Mouse (Mus musculus) forebrain, embryonic 11.5 days (tissue): Measurements from ENCODE around the gene Add2. TPM values are rescaled to one million over a fixed set of nuclear protein-coding genes. Genes with fewer than 3 reads are reported as not detected.
A peak's percentile ranks its signal among the peaks of the same experiment; 100 is the strongest.

Experiments used
- ATAC-seq: fragments of 200-750 bp; cut with Nextera tagmentation; replicated peaks from 2 replicates; pipeline ENCODE4 v1.8.0; 2017; ENCODE audit warnings: moderate TSS enrichment; ENCODE audit not compliant: low FRiP score
- DNase-seq: peaks from one replicate; pipeline ENCODE4 v3.0.0-alpha.2; 2017; ENCODE audit warnings: low spot score
- H3K27ac ChIP-seq: fragments of 300-500 bp; sonication (generic); 2 replicates; pipeline ENCODE4 v1.5.1; 2014; ENCODE audit warnings: low read depth, low read length
- H3K27me3 ChIP-seq: fragments of 300-500 bp; sonication (generic); 2 replicates; pipeline ENCODE4 v1.6.1; 2014; ENCODE audit warnings: mild to moderate bottlenecking, low read length, mixed read lengths; ENCODE audit not compliant: control insufficient read depth, insufficient read depth
- H3K36me3 ChIP-seq: fragments of 300-500 bp; sonication (generic); 2 replicates; pipeline ENCODE4 v1.6.1; 2014; ENCODE audit warnings: mild to moderate bottlenecking, low read length, moderate library complexity, mixed read lengths; ENCODE audit not compliant: control insufficient read depth, insufficient read depth
- H3K4me1 ChIP-seq: fragments of 300-500 bp; sonication (generic); replicated peaks from 2 replicates; pipeline ENCODE4 v1.6.1; 2014; ENCODE audit warnings: low read length, mixed read lengths; ENCODE audit not compliant: control insufficient read depth, insufficient read depth
- H3K4me2 ChIP-seq: fragments of 300-500 bp; sonication (generic); 2 replicates; pipeline ENCODE4 v1.6.1; 2014; ENCODE audit warnings: low read depth, mild to moderate bottlenecking, low read length, moderate library complexity, mixed read lengths; ENCODE audit not compliant: severe bottlenecking
- H3K4me3 ChIP-seq: fragments of 300-500 bp; sonication (generic); 2 replicates; pipeline ENCODE4 v1.5.1; 2014; ENCODE audit warnings: low read depth, low read length
- H3K9ac ChIP-seq: fragments of 300-500 bp; sonication (generic); 2 replicates; pipeline ENCODE4 v1.6.1; 2014; ENCODE audit warnings: low read length
- H3K9me3 ChIP-seq: fragments of 300-500 bp; sonication (generic); 2 replicates; pipeline ENCODE4 v1.6.1; 2016; ENCODE audit warnings: low read length, mixed read lengths; ENCODE audit not compliant: control insufficient read depth
- WGBS: fragments of 180-500 bp; shearing (Covaris S2); extraction: QIAGEN DNeasy Blood & Tissue Kit; methylation state at CpG from one replicate; pipeline ENCODE4 v1.1.7; 2014; 5-methylcytosine and 5-hydroxymethylcytosine counted together
- polyA plus RNA-seq: library from polyadenylated mRNA; unstranded; fragments of >200 nt; fragmentation: Nextera tagmentation; extraction: Ambion mirVana; gene quantifications from 2 replicates; pipeline ENCODE4 v1.2.1, GENCODE M21; 2014

The Add2 gene
- polyA plus RNA-seq, 1 experiment from 2014 or later = 61.0 TPM

DNA sequence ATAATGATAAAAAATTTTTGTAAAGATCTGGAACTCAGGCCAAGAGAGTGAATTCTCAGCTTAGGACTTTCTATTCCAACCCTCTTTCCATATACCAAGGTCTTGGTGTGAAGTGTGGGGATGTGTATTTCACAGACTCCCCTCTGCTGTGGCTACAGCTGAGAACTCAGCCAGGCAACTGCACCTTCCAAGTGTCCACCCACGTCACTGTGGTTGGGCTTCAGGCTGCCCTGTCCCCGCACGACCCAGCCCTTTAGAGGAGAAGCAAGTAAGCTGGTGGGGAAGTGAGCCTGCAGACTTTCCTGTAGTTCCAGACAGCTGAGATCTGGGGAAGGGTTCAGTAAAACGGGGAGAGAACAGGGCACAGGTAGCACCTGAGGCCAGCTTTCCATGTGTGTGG, 68.7 kb downstream of the Add2 start:
- Histone ChIP-seq H3K27me3 (no peaks in the 10 kb centered on the region), H3K4me2 (no peak overlapping the region), H3K4me3 (no peak overlapping the region), H3K9me3 (no peaks in the 10 kb centered on the region), H3K36me3 (no peaks in the 10 kb centered on the region; the same call in 1 of the 2 replicates), H3K4me1 (peaks cover 5% of the 10 kb centered on the region), H3K9ac (no peak overlapping the region), H3K27ac (no peak overlapping the region)
- ATAC-seq (no peak), DNase-seq (no peak)
- WGBS = 73% methylated on average over 4 of the region's 4 CpGs

DNA sequence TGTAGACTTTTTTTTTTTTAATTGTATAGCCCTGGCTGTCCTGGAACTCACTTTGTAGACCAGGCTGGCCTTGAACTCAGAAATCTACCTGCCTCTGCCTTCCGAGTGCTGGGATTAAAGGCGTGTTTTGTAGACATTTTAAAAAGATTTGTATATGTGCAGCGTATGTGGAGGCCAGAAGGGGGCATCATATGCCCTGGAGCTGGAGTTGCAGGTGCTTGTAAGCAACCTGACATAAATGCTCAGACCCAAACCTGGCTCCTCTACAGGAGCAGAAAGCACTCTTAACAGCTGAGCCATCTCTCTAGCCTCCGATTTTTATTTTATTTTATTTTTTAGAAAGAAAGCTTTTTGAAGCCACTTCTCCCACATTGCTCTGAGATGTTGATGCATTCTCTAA, 70.5 kb downstream of the Add2 start:
- no peak overlapping the region for H3K9ac ChIP-seq
- peaks cover 5% of the 10 kb centered on the region for H3K4me1 ChIP-seq
- DNase-seq (no peak), ATAC-seq (no peak)
- 85% methylated on average over 4 of the region's 4 CpGs for WGBS
- H3K4me2 ChIP-seq = no peak overlapping the region
- no peaks in the 10 kb centered on the region; the same call in 1 of the 2 replicates for H3K36me3 ChIP-seq
- H3K9me3 ChIP-seq = no peaks in the 10 kb centered on the region
- no peak overlapping the region for H3K27ac ChIP-seq
- H3K27me3 ChIP-seq = no peaks in the 10 kb centered on the region
- H3K4me3 ChIP-seq = no peak overlapping the region

- no peak for ATAC-seq
These were observed 73.0 kb downstream of the Add2 start for GRCm38 (mm10) chr6:86101451-86101850.

GRCm38 (mm10) chr6:86102874-86103273, 74.4 kb downstream of the Add2 start:
- WGBS = 87% methylated on average over 5 of the region's 5 CpGs
- Histone ChIP-seq H3K4me3 (no peak overlapping the region), H3K27me3 (no peaks in the 10 kb centered on the region), H3K4me1 (peaks cover 5% of the 10 kb centered on the region), H3K4me2 (no peak overlapping the region), H3K27ac (no peak overlapping the region), H3K9ac (no peak overlapping the region), H3K9me3 (no peaks in the 10 kb centered on the region), H3K36me3 (no peaks in the 10 kb centered on the region; the same call in none of the 2 replicates)
- no peak for DNase-seq
- 0 out of 2 replicates have a peak, but pooled peaks have one; percentile 18 for ATAC-seq

More at GRCm38 (mm10) chr6:86101451-86101850, 73.0 kb downstream of the Add2 start:
- no peaks in the 10 kb centered on the region for H3K9me3 ChIP-seq
- H3K9ac ChIP-seq = no peak overlapping the region
- no peak overlapping the region for H3K4me2 ChIP-seq
- H3K36me3 ChIP-seq = no peaks in the 10 kb centered on the region; the same call in 1 of the 2 replicates
- no peak overlapping the region for H3K27ac ChIP-seq
- 84% methylated on average over 5 of the region's 5 CpGs for WGBS
- DNase-seq = no peak
- no peak overlapping the region for H3K4me3 ChIP-seq
- no peaks in the 10 kb centered on the region for H3K27me3 ChIP-seq
- H3K4me1 ChIP-seq = peaks cover 5% of the 10 kb centered on the region

GRCm38 (mm10) chr6:86103614-86104013, 75.1 kb downstream of the Add2 start:
- H3K9ac ChIP-seq = no peak overlapping the region
- H3K27ac ChIP-seq = no peak overlapping the region
- DNase-seq (no peak), ATAC-seq (no peak)
- no peaks in the 10 kb centered on the region for H3K9me3 ChIP-seq
- H3K36me3 ChIP-seq = no peaks in the 10 kb centered on the region; the same call in none of the 2 replicates
- H3K4me2 ChIP-seq = no peak overlapping the region
- no peaks in the 10 kb centered on the region for H3K4me1 ChIP-seq
- 77% methylated on average over 4 of the region's 4 CpGs for WGBS
- no peak overlapping the region for H3K4me3 ChIP-seq
- H3K27me3 ChIP-seq = no peaks in the 10 kb centered on the region

DNA sequence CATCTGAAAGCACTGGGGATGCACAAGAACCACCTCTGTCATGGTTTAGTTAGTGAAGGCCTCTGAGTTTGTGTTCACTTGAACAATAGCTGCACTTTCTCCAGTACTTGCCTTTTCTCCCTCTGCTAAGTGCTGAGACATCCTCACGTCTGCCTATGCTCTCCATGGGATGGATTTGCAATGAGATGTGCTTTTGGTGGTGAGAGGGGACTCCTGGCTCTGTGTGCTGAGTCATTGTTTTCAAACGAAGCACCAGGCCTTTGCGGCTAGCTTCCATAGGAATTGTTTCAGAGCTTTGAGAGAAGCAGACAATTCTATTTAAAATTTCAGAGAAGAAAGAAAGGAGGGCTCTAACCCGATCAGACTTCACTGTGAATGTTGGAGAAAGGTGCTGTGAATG, 76.2 kb downstream of the Add2 start:
- DNase-seq (no peak), ATAC-seq (no peak)
- Histone ChIP-seq H3K9ac (no peak overlapping the region), H3K9me3 (no peaks in the 10 kb centered on the region), H3K4me3 (no peak overlapping the region), H3K27me3 (no peaks in the 10 kb centered on the region), H3K36me3 (no peaks in the 10 kb centered on the region; the same call in none of the 2 replicates), H3K27ac (no peak overlapping the region), H3K4me1 (no peaks in the 10 kb centered on the region), H3K4me2 (no peak overlapping the region)
- WGBS = 75% methylated on average over 4 of the region's 4 CpGs

GRCm38 (mm10) chr6:86106045-86106444, 77.6 kb downstream of the Add2 start:
- ATAC-seq (no peak), DNase-seq (no peak)
- Histone ChIP-seq H3K4me2 (no peak overlapping the region), H3K36me3 (no peaks in the 10 kb centered on the region; the same call in none of the 2 replicates), H3K4me1 (no peaks in the 10 kb centered on the region), H3K27ac (no peak overlapping the region), H3K9me3 (no peaks in the 10 kb centered on the region), H3K27me3 (no peaks in the 10 kb centered on the region), H3K9ac (no peak overlapping the region), H3K4me3 (no peak overlapping the region)
- 81% methylated on average over 12 of the region's 12 CpGs for WGBS

- WGBS = 91% methylated on average over 4 of the region's 4 CpGs
- no peaks in the 10 kb centered on the region; the same call in none of the 2 replicates for H3K36me3 ChIP-seq
These were observed 78.6 kb downstream of the Add2 start for GRCm38 (mm10) chr6:86107101-86107500.

DNA sequence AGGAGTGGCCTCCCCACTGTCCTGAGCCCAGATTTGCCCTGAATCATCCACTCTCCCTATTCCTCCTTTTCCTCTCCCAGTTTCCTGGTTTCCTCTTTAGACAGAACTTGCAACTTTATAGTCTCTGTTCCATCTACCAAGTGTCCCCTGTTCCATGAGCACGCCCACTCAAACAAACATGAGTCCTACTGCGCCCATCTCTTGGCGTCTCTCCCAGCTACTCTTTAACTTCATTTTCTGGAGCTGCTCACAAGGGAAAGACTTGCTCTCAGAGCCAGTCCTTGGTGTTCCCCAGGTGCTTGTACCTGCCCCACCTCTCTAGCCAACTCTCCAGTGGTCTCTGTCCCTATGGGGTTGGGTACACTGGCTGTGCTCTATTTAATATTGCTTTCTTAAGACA, 87.4 kb downstream of the Add2 start:
- Histone ChIP-seq H3K27me3 (no peaks in the 10 kb centered on the region), H3K4me3 (no peak overlapping the region), H3K27ac (no peak overlapping the region), H3K4me1 (no peaks in the 10 kb centered on the region), H3K36me3 (no peaks in the 10 kb centered on the region; the same call in 1 of the 2 replicates), H3K4me2 (no peak overlapping the region), H3K9me3 (no peaks in the 10 kb centered on the region), H3K9ac (no peak overlapping the region)
- WGBS = 89% methylated on average over 3 of the region's 3 CpGs
- ATAC-seq (no peak), DNase-seq (no peak)

More at GRCm38 (mm10) chr6:86107101-86107500, 78.6 kb downstream of the Add2 start:
- Histone ChIP-seq H3K9ac (no peak overlapping the region), H3K27me3 (no peaks in the 10 kb centered on the region), H3K9me3 (no peaks in the 10 kb centered on the region), H3K4me2 (no peak overlapping the region), H3K27ac (no peak overlapping the region), H3K4me3 (no peak overlapping the region), H3K4me1 (no peaks in the 10 kb centered on the region)
- no peak for DNase-seq
- ATAC-seq = no peak
